Mouse (Mus musculus) cerebellum, adult 2 months (tissue): ENCODE results near the gene Kdelc1.

Experiments
- CTCF ChIP-seq: fragments of 200-500 bp; IDR thresholded peaks from 2 replicates; pipeline ENCODE4 v1.5.1; 2011; ENCODE audit warnings: low read depth, mild to moderate bottlenecking, control low read depth, low read length, moderate library complexity, borderline replicate concordance; ENCODE audit not compliant: insufficient read depth
- POLR2A ChIP-seq: fragments of 200-500 bp; IDR thresholded peaks from 2 replicates; pipeline ENCODE4 v1.6.1; 2011; ENCODE audit warnings: low read length, control low read depth, borderline replicate concordance; ENCODE audit not compliant: insufficient read depth

GRCm38 (mm10) chr1:44118239-44119054 is at the start of gene Kdelc1, which contains the start of gene Bivm:
- TF ChIP-seq CTCF (no peak), POLR2A (peak; percentile 46; the same call in 1 of the 2 replicates)
